Mouse (Mus musculus): ENCODE data around the gene Ndc80. TPM values are rescaled to one million over a fixed set of nuclear protein-coding genes. Genes with fewer than 3 reads are reported as not detected.
"Not testable (repeated sequence)": the region's sequence is repeated elsewhere in the genome, so short reads cannot be mapped to it uniquely, and the experiment has no call there.

The Ndc80 gene
- 8.1 and 12.1 TPM in 2 replicates for polyA plus RNA-seq (2015; fragmentation: Nextera tagmentation; extraction: Ambion mirVana)

DNA sequence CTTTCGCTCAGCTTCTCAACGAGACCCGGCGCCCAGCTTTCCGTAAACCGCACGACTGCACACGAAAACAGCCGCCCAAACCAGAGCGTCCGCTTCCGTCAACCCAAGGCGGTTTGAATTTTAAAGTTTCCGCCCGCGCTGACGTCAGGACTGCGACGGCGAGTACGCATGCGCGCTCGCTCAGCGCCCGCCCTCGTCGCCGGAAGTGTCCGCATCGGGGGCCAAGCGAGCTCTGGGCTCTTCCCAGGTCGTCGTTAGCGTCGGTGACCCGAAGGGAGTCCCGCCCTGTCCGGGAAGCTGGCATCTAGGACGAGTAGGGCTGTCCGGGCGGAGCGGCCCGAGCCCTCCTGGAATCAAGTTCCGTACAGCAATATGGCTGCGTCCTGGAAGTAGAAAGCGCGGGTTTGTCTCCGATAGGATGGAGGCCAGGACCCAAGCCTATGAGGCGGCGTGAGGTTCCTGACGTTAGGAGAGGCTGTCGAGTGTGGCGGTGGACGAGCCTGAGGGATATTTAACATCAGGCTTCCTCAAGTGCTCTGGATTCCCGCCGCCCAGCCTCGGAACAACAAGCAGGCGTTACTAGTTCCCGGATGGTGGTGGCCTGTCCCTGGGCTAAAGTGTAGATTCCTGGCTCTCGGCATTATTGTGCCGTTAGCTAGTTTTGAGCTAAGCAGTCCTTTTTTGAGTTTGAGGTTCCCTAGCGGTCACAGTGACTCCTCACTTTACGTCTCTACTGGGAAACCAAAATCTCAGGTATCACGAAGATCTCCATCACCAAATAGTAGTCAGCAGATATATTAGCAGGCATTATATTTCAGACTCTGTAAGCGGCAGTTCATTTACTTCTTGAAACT is at the start of gene Ndc80:
Gene Ndc80 (minus strand): TSS at position 147 of the 854 bp plus-strand sequence.
- Histone ChIP-seq H3K4me3 (peak within 1 kb of the TSS; percentile 49), H3K4me2 (peak within 1 kb of the TSS; percentile 74), H3K27ac (replicated peaks) (peak within 1 kb of the TSS; percentile 97), H3K27me3 (no peaks in the 10 kb centered on the region), H3K36me3 (no peaks in the 10 kb centered on the region), H3K4me1 (replicated peaks) (peaks cover 18% of the 10 kb centered on the region), H3K9ac (peak within 1 kb of the TSS; percentile 70), H3K9me3 (no peaks in the 10 kb centered on the region)
- ATAC-seq (ENCODE audit: low read depth) = peak; percentile 98
- WGBS = under 1% methylated on average over 66 of the region's 66 CpGs

DNA sequence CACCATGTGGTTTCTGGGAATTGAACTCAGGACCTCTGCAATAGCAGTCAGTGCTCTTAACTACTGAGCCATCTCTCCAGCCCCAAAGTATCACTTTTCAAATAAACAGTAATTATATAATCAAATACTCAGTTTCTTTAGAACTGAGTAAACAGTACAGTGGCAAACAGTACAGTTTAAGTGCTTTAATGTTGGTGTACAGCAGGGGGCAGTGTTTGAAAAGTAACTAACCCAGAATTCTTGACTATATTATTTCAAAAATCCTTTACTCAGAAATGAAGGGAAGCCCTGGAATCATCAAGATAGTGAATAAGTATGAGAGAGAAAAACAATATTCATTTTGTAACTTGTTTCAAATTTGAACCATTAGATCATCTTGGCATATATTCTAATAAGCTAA is 35.0 kb upstream of the Ndc80 start:
- no peak overlapping the region for H3K9ac ChIP-seq
- no peaks in the 10 kb centered on the region for H3K9me3 ChIP-seq
- no peak overlapping the region for H3K4me3 ChIP-seq
- no peak for ATAC-seq (ENCODE audit: low read depth)
- H3K4me1 ChIP-seq (replicated peaks) = no peaks in the 10 kb centered on the region
- H3K27ac ChIP-seq (replicated peaks) = no peak overlapping the region
- no peaks in the 10 kb centered on the region for H3K27me3 ChIP-seq
- no peaks in the 10 kb centered on the region for H3K36me3 ChIP-seq
- H3K4me2 ChIP-seq = no peak overlapping the region

DNA sequence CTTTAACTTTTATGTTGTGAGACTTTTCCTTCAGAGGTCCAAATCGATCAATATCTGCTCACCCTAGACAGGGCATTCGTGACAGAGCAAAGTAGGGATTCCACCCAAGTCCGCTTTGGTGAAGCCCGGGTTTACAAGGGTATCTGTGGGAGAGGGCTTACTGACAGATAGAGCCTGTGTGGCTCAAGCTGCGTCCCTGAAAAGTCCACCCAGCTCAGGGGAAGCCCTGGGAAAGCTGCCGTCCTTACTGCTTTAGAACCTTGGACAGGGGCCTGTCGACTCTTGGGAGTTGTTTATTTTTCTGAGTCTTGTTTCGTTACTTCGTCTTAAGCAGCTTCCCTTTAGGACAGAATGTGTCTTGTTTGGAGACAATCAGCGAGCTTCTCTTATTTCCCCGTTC is 26.2 kb upstream of the Ndc80 start:
- H3K4me1 ChIP-seq (replicated peaks) = peaks cover 7% of the 10 kb centered on the region
- H3K9me3 ChIP-seq = no peaks in the 10 kb centered on the region
- H3K4me3 ChIP-seq = peak overlapping the region; percentile 77; the same call in 1 of the 2 replicates
- peaks cover 35% of the 10 kb centered on the region for H3K27me3 ChIP-seq
- H3K36me3 ChIP-seq = no peaks in the 10 kb centered on the region
- 13% methylated on average over 11 of the region's 11 CpGs for WGBS
- no peak overlapping the region for H3K9ac ChIP-seq
- peak overlapping the region; percentile 92 for H3K4me2 ChIP-seq
- ATAC-seq (ENCODE audit: low read depth) = no peak
- no peak overlapping the region for H3K27ac ChIP-seq (replicated peaks)

DNA sequence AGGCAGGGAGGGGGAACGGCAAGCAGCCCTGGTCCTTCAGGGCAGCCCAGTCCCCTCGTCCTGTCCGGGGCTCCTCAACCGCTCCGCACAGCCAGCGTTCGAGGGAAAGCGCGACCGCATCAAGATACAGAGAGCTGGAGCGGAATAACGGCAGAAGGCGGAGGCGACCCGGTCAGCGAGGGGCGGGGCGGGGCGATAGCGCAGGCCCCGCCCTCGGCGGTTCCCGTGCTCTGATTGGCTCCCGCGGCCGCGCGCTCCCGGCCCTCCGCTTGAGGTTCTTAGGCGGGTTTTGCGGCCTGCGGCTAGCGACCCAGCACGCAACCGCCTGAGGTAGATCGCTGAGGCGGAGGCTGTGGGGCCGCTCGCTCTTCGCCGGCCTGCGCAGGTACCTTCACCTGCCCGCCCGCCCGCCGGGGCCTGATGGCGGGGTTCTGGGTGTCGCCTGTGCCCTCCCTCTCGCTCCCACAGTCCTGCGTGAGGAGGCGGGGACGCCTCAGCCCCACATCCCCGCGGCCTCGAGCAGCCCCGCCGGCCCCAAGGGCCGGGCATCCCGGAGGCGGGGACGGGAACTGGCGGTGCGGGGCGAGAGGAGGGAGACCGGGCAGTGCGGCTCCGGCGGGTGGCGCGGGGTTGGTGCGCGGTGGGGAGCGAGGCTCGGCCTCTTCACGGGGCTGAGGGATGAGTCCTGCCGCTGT is 25.2 kb upstream of the Ndc80 start, which contains the start of gene Spdya:
Gene Spdya (plus strand): TSS at position 305 of the 695 bp plus-strand sequence.
- Histone ChIP-seq H3K4me3 (peak within 1 kb of the TSS; percentile 77), H3K9me3 (no peaks in the 10 kb centered on the region), H3K4me1 (replicated peaks) (peaks cover 7% of the 10 kb centered on the region), H3K9ac (peak within 1 kb of the TSS; percentile 83), H3K27me3 (peaks cover 35% of the 10 kb centered on the region), H3K27ac (replicated peaks) (peak within 1 kb of the TSS; percentile 76), H3K36me3 (no peaks in the 10 kb centered on the region), H3K4me2 (peak within 1 kb of the TSS; percentile 92)
- peak; percentile 97 for ATAC-seq (ENCODE audit: low read depth)
- WGBS = under 1% methylated on average over 45 of the region's 78 CpGs

- no peaks in the 10 kb centered on the region for H3K36me3 ChIP-seq
- no peak for ATAC-seq (ENCODE audit: low read depth)
- 4% methylated on average over 6 of the region's 6 CpGs for WGBS
- H3K4me3 ChIP-seq = peak overlapping the region; percentile 77
- peaks cover 7% of the 10 kb centered on the region for H3K4me1 ChIP-seq (replicated peaks)
- H3K9ac ChIP-seq = peak overlapping the region; percentile 83
- peaks cover 35% of the 10 kb centered on the region for H3K27me3 ChIP-seq
- H3K4me2 ChIP-seq = peak overlapping the region; percentile 92
- peak overlapping the region; percentile 19; the same call in 1 of the 2 replicates for H3K27ac ChIP-seq (replicated peaks)
- H3K9me3 ChIP-seq = no peaks in the 10 kb centered on the region
Measured at GRCm38 (mm10) chr17:71551350-71551749, 24.7 kb upstream of the Ndc80 start.

DNA sequence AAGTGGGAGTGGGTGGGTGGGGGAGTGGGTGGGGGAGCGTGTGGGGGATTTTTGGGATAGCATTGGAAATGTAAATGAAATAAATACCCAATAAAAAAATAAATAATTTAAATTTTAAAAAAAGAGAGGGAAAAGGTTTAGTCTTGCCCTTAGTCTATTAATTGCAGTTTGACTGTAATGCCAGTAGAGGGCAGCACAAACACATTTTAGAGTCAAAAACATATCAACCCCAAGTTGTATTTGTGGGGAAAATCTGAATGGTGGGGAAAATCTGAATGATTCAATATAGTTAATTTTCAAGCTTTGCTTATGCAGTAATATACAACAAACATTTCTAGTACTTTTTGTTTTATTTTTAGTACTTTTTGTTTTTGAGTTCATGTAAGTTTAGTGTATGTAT is 21.9 kb upstream of the Ndc80 start:
- Histone ChIP-seq H3K9me3 (no peaks in the 10 kb centered on the region), H3K4me3 (no peak overlapping the region), H3K36me3 (no peaks in the 10 kb centered on the region), H3K4me2 (no peak overlapping the region), H3K9ac (no peak overlapping the region), H3K4me1 (replicated peaks) (peaks cover 7% of the 10 kb centered on the region), H3K27ac (replicated peaks) (no peak overlapping the region), H3K27me3 (peaks cover 25% of the 10 kb centered on the region)
- no peak for ATAC-seq (ENCODE audit: low read depth)
- WGBS = 0% methylated on average over 1 of the region's 1 CpGs

DNA sequence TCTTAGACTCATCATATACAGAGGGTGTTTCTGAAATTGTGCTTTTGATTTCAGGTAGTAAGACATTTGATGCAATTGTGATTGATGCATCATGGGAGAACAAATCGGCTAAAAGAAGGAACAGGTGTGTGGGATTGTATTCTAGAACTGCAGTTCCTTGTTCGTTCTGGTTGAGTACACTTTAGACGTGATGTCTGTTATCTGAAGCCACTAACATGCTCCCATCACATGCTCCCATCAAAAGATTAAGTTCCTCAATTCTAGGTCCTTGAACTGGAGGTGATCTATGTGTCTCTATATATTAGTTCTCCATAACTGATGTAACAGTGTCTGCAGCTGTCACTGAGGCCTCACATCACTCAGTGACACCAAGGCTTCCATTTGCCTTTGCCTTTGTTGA is 10.5 kb upstream of the Ndc80 start:
- H3K4me1 ChIP-seq (replicated peaks) = no peaks in the 10 kb centered on the region
- no peak overlapping the region for H3K4me2 ChIP-seq
- WGBS = 87% methylated on average over 3 of the region's 3 CpGs
- no peaks in the 10 kb centered on the region for H3K27me3 ChIP-seq
- no peaks in the 10 kb centered on the region for H3K36me3 ChIP-seq
- ATAC-seq (ENCODE audit: low read depth) = no peak
- no peak overlapping the region for H3K9ac ChIP-seq
- H3K4me3 ChIP-seq = no peak overlapping the region
- no peak overlapping the region for H3K27ac ChIP-seq (replicated peaks)
- no peaks in the 10 kb centered on the region for H3K9me3 ChIP-seq

DNA sequence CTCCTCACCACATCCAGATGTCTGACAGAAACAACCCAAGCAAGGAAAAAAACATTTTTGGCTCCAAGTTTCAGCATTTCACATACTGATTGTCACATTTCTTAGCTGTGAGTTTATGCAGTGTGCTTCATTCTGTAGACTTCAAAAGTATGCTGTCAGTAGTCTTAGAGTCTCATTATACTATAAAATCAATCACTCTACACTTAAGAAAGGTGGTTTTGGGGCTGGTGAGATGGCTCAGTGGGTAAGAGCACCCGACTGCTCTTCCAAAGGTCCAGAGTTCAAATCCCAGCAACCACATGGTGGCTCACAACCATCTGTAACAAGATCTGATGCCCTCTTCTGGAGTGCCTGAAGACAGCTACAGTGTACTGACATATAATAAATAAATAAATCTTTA is 8.9 kb upstream of the Ndc80 start:
- H3K27me3 ChIP-seq; H3K4me1 ChIP-seq (replicated peaks); H3K9me3 ChIP-seq; H3K4me3 ChIP-seq; ATAC-seq (ENCODE audit: low read depth); H3K9ac ChIP-seq; H3K4me2 ChIP-seq; H3K27ac ChIP-seq (replicated peaks); H3K36me3 ChIP-seq: not testable (repeated sequence)
- WGBS = 75% methylated on average over 1 of the region's 1 CpGs

- Histone ChIP-seq H3K9ac (no peak overlapping the region), H3K36me3 (no peaks in the 10 kb centered on the region), H3K4me2 (no peak overlapping the region), H3K4me1 (replicated peaks) (peaks cover 18% of the 10 kb centered on the region), H3K27me3 (no peaks in the 10 kb centered on the region), H3K4me3 (no peak overlapping the region), H3K9me3 (no peaks in the 10 kb centered on the region), H3K27ac (replicated peaks) (no peak overlapping the region)
- no peak for ATAC-seq (ENCODE audit: low read depth)
Measured at GRCm38 (mm10) chr17:71528042-71528441, 1.4 kb upstream of the Ndc80 start.

GRCm38 (mm10) chr17:71526302-71526708 is 352 bp downstream of the Ndc80 start:
- Histone ChIP-seq H3K36me3 (no peaks in the 10 kb centered on the region), H3K27ac (replicated peaks) (peak overlapping the region; percentile 97), H3K27me3 (no peaks in the 10 kb centered on the region), H3K9me3 (no peaks in the 10 kb centered on the region), H3K4me3 (peak overlapping the region; percentile 49), H3K4me2 (peak overlapping the region; percentile 74), H3K4me1 (replicated peaks) (peaks cover 18% of the 10 kb centered on the region), H3K9ac (peak overlapping the region; percentile 70)
- no peak; the same call in 1 of the 2 replicates for ATAC-seq (ENCODE audit: low read depth)
- WGBS = under 1% methylated on average over 13 of the region's 13 CpGs

GRCm38 (mm10) chr17:71510297-71510696 is 16.4 kb downstream of the Ndc80 start:
- Histone ChIP-seq H3K27ac (replicated peaks) (no peak overlapping the region), H3K27me3 (no peaks in the 10 kb centered on the region), H3K4me2 (no peak overlapping the region), H3K9me3 (no peaks in the 10 kb centered on the region), H3K36me3 (peaks cover 10% of the 10 kb centered on the region), H3K4me3 (no peak overlapping the region), H3K4me1 (replicated peaks) (no peaks in the 10 kb centered on the region), H3K9ac (no peak overlapping the region)
- WGBS = 96% methylated on average over 11 of the region's 11 CpGs
- no peak for ATAC-seq (ENCODE audit: low read depth)

- no peak for ATAC-seq (ENCODE audit: low read depth)
- 89% methylated on average over 8 of the region's 8 CpGs for WGBS
- peaks cover 12% of the 10 kb centered on the region for H3K36me3 ChIP-seq
Measured at GRCm38 (mm10) chr17:71506832-71507231, 19.8 kb downstream of the Ndc80 start.

More at GRCm38 (mm10) chr17:71506832-71507231, 19.8 kb downstream of the Ndc80 start:
- no peak overlapping the region for H3K9ac ChIP-seq
- no peaks in the 10 kb centered on the region for H3K4me1 ChIP-seq (replicated peaks)
- no peak overlapping the region for H3K4me3 ChIP-seq
- no peaks in the 10 kb centered on the region for H3K9me3 ChIP-seq
- no peaks in the 10 kb centered on the region for H3K27me3 ChIP-seq
- H3K27ac ChIP-seq (replicated peaks) = no peak overlapping the region
- H3K4me2 ChIP-seq = no peak overlapping the region

All from neural tube, embryonic 13.5 days (tissue).